Mouse (Mus musculus) ES-Bruce4 (cell line): ENCODE results near the gene Metap2.

Experiments used
- CTCF ChIP-seq: IDR thresholded peaks from one replicate; pipeline ENCODE4 v1.8.1; 2011; ENCODE audit warnings: low read depth, low read length
- EP300 ChIP-seq: IDR thresholded peaks from 2 replicates; pipeline ENCODE4 v1.6.1; 2011; ENCODE audit warnings: low read depth, low read length; ENCODE audit not compliant: insufficient read depth
- POLR2A ChIP-seq: IDR thresholded peaks from one replicate; pipeline ENCODE4 v1.8.1; 2011; ENCODE audit warnings: low read length; ENCODE audit not compliant: insufficient read depth

DNA sequence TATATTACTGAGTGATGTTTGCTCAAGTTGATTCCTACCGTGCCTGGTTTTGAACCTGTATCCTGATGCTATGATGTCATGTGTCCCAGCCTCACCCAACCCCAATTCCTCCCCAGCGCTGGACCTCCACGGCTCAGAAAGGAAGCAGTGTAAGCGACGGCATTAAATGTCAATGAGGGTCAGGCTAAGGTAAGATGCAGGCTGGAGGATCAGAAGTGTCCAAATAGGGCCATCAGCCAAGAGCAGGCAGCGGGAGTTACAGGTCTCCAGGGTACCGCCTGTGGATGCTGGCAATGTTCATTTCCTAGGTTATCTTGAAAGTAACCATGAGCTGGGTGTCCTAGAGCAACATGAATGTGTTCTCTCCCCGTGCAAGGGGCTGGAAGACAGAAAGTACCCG, 34.5 kb upstream of the Metap2 start:
- no peak for TF ChIP-seq POLR2A
- no peak for TF ChIP-seq CTCF
- TF ChIP-seq EP300 = no peak
